Mouse (Mus musculus): ENCODE results near the gene Traf6.

GRCm38 (mm10) chr2:101650446-101650845, 27.8 kb upstream of the Traf6 start:
- TF ChIP-seq CTCF (IDR thresholded peaks at IDR 0.05; ENCODE audit: control insufficient read depth, insufficient read depth, insufficient replicate concordance, low read depth, low read length) (no peak), POLR2A (IDR thresholded peaks at IDR 0.05; ENCODE audit: control insufficient read depth, low read depth, low read length) (no peak)
